Mouse (Mus musculus) heart, embryonic 10.5 days (tissue): Measurements from ENCODE around the gene Apopt1. TPM values are rescaled to one million over a fixed set of nuclear protein-coding genes. Genes with fewer than 3 reads are reported as not detected.

Source experiments
- DNase-seq: peaks from one replicate; pipeline ENCODE4 v3.0.0-alpha.2; 2017; ENCODE audit warnings: low spot score
- H3K27ac ChIP-seq: fragments of 300-500 bp; sonication (generic); 2 replicates; pipeline ENCODE4 v1.5.1; 2016; ENCODE audit warnings: mild to moderate bottlenecking
- H3K27me3 ChIP-seq: fragments of 300-500 bp; sonication (generic); 2 replicates; pipeline ENCODE4 v1.6.1; 2016; ENCODE audit warnings: mild to moderate bottlenecking; ENCODE audit not compliant: poor library complexity, insufficient read depth, severe bottlenecking
- H3K36me3 ChIP-seq: fragments of 300-500 bp; sonication (generic); 2 replicates; pipeline ENCODE4 v1.6.1; 2016; ENCODE audit warnings: mild to moderate bottlenecking, moderate library complexity
- H3K4me1 ChIP-seq: fragments of 300-500 bp; sonication (generic); 2 replicates; pipeline ENCODE4 v1.6.1; 2016; ENCODE audit warnings: mild to moderate bottlenecking
- H3K4me3 ChIP-seq: fragments of 300-500 bp; sonication (generic); 2 replicates; pipeline ENCODE4 v1.5.1; 2016; ENCODE audit warnings: mild to moderate bottlenecking, moderate library complexity
- H3K9me3 ChIP-seq: fragments of 300-500 bp; sonication (generic); 2 replicates; pipeline ENCODE4 v1.6.1; 2016; ENCODE audit warnings: mild to moderate bottlenecking, moderate library complexity
- WGBS: fragments of 180-500 bp; shearing (Covaris S2); methylation state at CpG from one replicate; pipeline ENCODE4 v1.1.7; 2016; 5-methylcytosine and 5-hydroxymethylcytosine counted together
- polyA plus RNA-seq: library from polyadenylated mRNA; unstranded; fragments of >200 nt; fragmentation: Nextera tagmentation; extraction: Ambion mirVana; gene quantifications from 2 replicates; pipeline ENCODE4 v1.2.1, GENCODE M21; 2016

Gene Apopt1
- polyA plus RNA-seq, 1 experiment from 2014 or later = 55.2 TPM

GRCm38 (mm10) chr12:111672581-111672980 lies 40.5 kb upstream of the Apopt1 start:
- peak overlapping the region; percentile 88 for H3K27ac ChIP-seq
- peaks cover 81% of the 10 kb centered on the region for H3K4me1 ChIP-seq
- H3K9me3 ChIP-seq = no peaks in the 10 kb centered on the region
- peak overlapping the region; percentile 78 for H3K4me3 ChIP-seq
- peaks cover 45% of the 10 kb centered on the region for H3K27me3 ChIP-seq
- no peak for DNase-seq
- peaks cover 12% of the 10 kb centered on the region for H3K36me3 ChIP-seq
- 8% methylated on average over 12 of the region's 12 CpGs for WGBS

GRCm38 (mm10) chr12:111674850-111675486 lies 38.1 kb upstream of the Apopt1 start:
- DNase-seq = no peak
- H3K4me1 ChIP-seq = peaks cover 78% of the 10 kb centered on the region

GRCm38 (mm10) chr12:111675797-111676580 lies 37.1 kb upstream of the Apopt1 start:
- peak overlapping the region; percentile 96 for H3K27ac ChIP-seq
- H3K9me3 ChIP-seq = no peaks in the 10 kb centered on the region
- H3K27me3 ChIP-seq = peaks cover 29% of the 10 kb centered on the region
- DNase-seq = no peak
- H3K36me3 ChIP-seq = peaks cover 12% of the 10 kb centered on the region
- no peak overlapping the region for H3K4me3 ChIP-seq
- H3K4me1 ChIP-seq = peaks cover 75% of the 10 kb centered on the region
- 79% methylated on average over 6 of the region's 6 CpGs for WGBS

More at GRCm38 (mm10) chr12:111674850-111675486, 38.1 kb upstream of the Apopt1 start:
- H3K27ac ChIP-seq = peak overlapping the region; percentile 96; the same call in 1 of the 2 replicates
- H3K36me3 ChIP-seq = peaks cover 9% of the 10 kb centered on the region
- peak overlapping the region; percentile 19; the same call in 1 of the 2 replicates for H3K4me3 ChIP-seq
- 11% methylated on average over 2 of the region's 2 CpGs for WGBS
- H3K9me3 ChIP-seq = no peaks in the 10 kb centered on the region
- H3K27me3 ChIP-seq = peaks cover 40% of the 10 kb centered on the region

- Histone ChIP-seq H3K9me3 (no peaks in the 10 kb centered on the region), H3K27me3 (peaks cover 15% of the 10 kb centered on the region), H3K4me3 (peak overlapping the region; percentile 90), H3K4me1 (peaks cover 75% of the 10 kb centered on the region), H3K27ac (peak overlapping the region; percentile 96), H3K36me3 (peaks cover 23% of the 10 kb centered on the region)
- WGBS = 18% methylated on average over 5 of the region's 5 CpGs
- DNase-seq = no peak
These were observed 35.6 kb upstream of the Apopt1 start for GRCm38 (mm10) chr12:111677421-111677820.

- Histone ChIP-seq H3K4me3 (peak within 1 kb of the TSS; percentile 90), H3K27ac (peak within 1 kb of the TSS; percentile 96), H3K36me3 (peaks cover 27% of the 10 kb centered on the region), H3K4me1 (peaks cover 76% of the 10 kb centered on the region), H3K27me3 (peaks cover 9% of the 10 kb centered on the region), H3K9me3 (no peaks in the 10 kb centered on the region)
- under 1% methylated on average over 51 of the region's 51 CpGs for WGBS
- DNase-seq = peak; percentile 97
These were observed 35.0 kb upstream of the Apopt1 start, which contains the start of gene Trmt61a for GRCm38 (mm10) chr12:111677882-111678669. Trmt61a (plus strand) TSS chr12:111678105.

GRCm38 (mm10) chr12:111678670-111678933 lies 34.5 kb upstream of the Apopt1 start:
- Histone ChIP-seq H3K4me3 (peak overlapping the region; percentile 90), H3K27ac (peak overlapping the region; percentile 96), H3K27me3 (0 out of 2 replicates have a peak, but pooled peaks cover 5% of the 10 kb centered on the region), H3K36me3 (peaks cover 30% of the 10 kb centered on the region), H3K4me1 (peaks cover 81% of the 10 kb centered on the region), H3K9me3 (no peaks in the 10 kb centered on the region)
- no peak for DNase-seq
- WGBS = 6% methylated on average over 13 of the region's 13 CpGs

- H3K4me3 ChIP-seq = peak overlapping the region; percentile 90
- 40% methylated on average over 7 of the region's 7 CpGs for WGBS
- H3K4me1 ChIP-seq = peaks cover 84% of the 10 kb centered on the region
- DNase-seq = no peak
- 0 out of 2 replicates have a peak, but pooled peaks cover 2% of the 10 kb centered on the region for H3K27me3 ChIP-seq
- no peak overlapping the region for H3K27ac ChIP-seq
- H3K36me3 ChIP-seq = peaks cover 34% of the 10 kb centered on the region
- no peaks in the 10 kb centered on the region for H3K9me3 ChIP-seq
These were observed 34.1 kb upstream of the Apopt1 start for GRCm38 (mm10) chr12:111678997-111679396.

- H3K27me3 ChIP-seq = no peaks in the 10 kb centered on the region
- no peak overlapping the region for H3K4me3 ChIP-seq
- H3K36me3 ChIP-seq = peaks cover 39% of the 10 kb centered on the region
- 0 out of 2 replicates have a peak overlapping the region, but pooled peaks have one; percentile 87 for H3K27ac ChIP-seq
- DNase-seq = no peak
- H3K4me1 ChIP-seq = peaks cover 78% of the 10 kb centered on the region
- 94% methylated on average over 13 of the region's 13 CpGs for WGBS
- H3K9me3 ChIP-seq = no peaks in the 10 kb centered on the region
These were observed 32.4 kb upstream of the Apopt1 start for GRCm38 (mm10) chr12:111680661-111681060.

GRCm38 (mm10) chr12:111681305-111681704 lies 31.8 kb upstream of the Apopt1 start:
- 92% methylated on average over 8 of the region's 8 CpGs for WGBS
- no peak overlapping the region; the same call in 1 of the 2 replicates for H3K4me3 ChIP-seq
- no peaks in the 10 kb centered on the region for H3K27me3 ChIP-seq
- H3K4me1 ChIP-seq = peaks cover 78% of the 10 kb centered on the region
- H3K36me3 ChIP-seq = peaks cover 39% of the 10 kb centered on the region
- peak overlapping the region; percentile 87 for H3K27ac ChIP-seq
- DNase-seq = no peak
- no peaks in the 10 kb centered on the region for H3K9me3 ChIP-seq

- no peak for DNase-seq
- Histone ChIP-seq H3K36me3 (peaks cover 39% of the 10 kb centered on the region), H3K4me3 (no peak overlapping the region), H3K27ac (peak overlapping the region; percentile 87), H3K4me1 (peaks cover 75% of the 10 kb centered on the region), H3K9me3 (no peaks in the 10 kb centered on the region), H3K27me3 (no peaks in the 10 kb centered on the region)
- WGBS = 71% methylated on average over 5 of the region's 5 CpGs
These were observed 31.1 kb upstream of the Apopt1 start for GRCm38 (mm10) chr12:111682003-111682402.

GRCm38 (mm10) chr12:111682806-111683205 lies 30.3 kb upstream of the Apopt1 start:
- DNase-seq = no peak
- H3K4me1 ChIP-seq = peaks cover 76% of the 10 kb centered on the region
- H3K27ac ChIP-seq = peak overlapping the region; percentile 87
- 43% methylated on average over 5 of the region's 5 CpGs for WGBS
- no peaks in the 10 kb centered on the region for H3K27me3 ChIP-seq
- peaks cover 39% of the 10 kb centered on the region for H3K36me3 ChIP-seq
- H3K4me3 ChIP-seq = peak overlapping the region; percentile 8; the same call in 1 of the 2 replicates
- H3K9me3 ChIP-seq = no peaks in the 10 kb centered on the region

- H3K4me1 ChIP-seq = peaks cover 77% of the 10 kb centered on the region
These were observed 26.7 kb upstream of the Apopt1 start for GRCm38 (mm10) chr12:111686390-111686789.

More at GRCm38 (mm10) chr12:111686390-111686789, 26.7 kb upstream of the Apopt1 start:
- no peak for DNase-seq
- Histone ChIP-seq H3K27ac (0 out of 2 replicates have a peak overlapping the region, but pooled peaks have one; percentile 54), H3K4me3 (no peak overlapping the region), H3K36me3 (peaks cover 24% of the 10 kb centered on the region), H3K27me3 (no peaks in the 10 kb centered on the region), H3K9me3 (no peaks in the 10 kb centered on the region)
- WGBS = 80% methylated on average over 4 of the region's 4 CpGs
